Mouse (Mus musculus): ENCODE results near the gene Pigx.
"Not testable (repeated sequence)": the region's sequence is repeated elsewhere in the genome, so short reads cannot be mapped to it uniquely, and the experiment has no call there.

Gene Pigx

GRCm38 (mm10) chr16:32108578-32108977 is 9.0 kb upstream of the Pigx start:
- DNase-seq (ENCODE audit: low read depth): no peak

- DNase-seq (ENCODE audit: low read depth): peak; percentile 81
Observed at GRCm38 (mm10) chr16:32108170-32108569, 8.6 kb upstream of the Pigx start.

GRCm38 (mm10) chr16:32107342-32108045 is 8.0 kb upstream of the Pigx start:
- DNase-seq (ENCODE audit: low read depth): peak; percentile 92

GRCm38 (mm10) chr16:32105698-32106097 is 6.2 kb upstream of the Pigx start:
- DNase-seq (ENCODE audit: low read depth): no peak

- no peak for DNase-seq (ENCODE audit: low read depth)
Observed at GRCm38 (mm10) chr16:32102295-32102694, 2.8 kb upstream of the Pigx start.

- no peak for DNase-seq (ENCODE audit: low read depth)
Observed at GRCm38 (mm10) chr16:32098897-32099637, 473 bp downstream of the Pigx start.

GRCm38 (mm10) chr16:32097757-32098156 is 1.8 kb downstream of the Pigx start:
- DNase-seq (ENCODE audit: low read depth): not testable (repeated sequence)

- DNase-seq (ENCODE audit: low read depth): no peak
Observed at GRCm38 (mm10) chr16:32091466-32091865, 8.1 kb downstream of the Pigx start.

GRCm38 (mm10) chr16:32087629-32088443 is 11.7 kb downstream of the Pigx start:
- DNase-seq (ENCODE audit: low read depth): peak; percentile 86

- DNase-seq (ENCODE audit: low read depth): peak; percentile 85
Observed at GRCm38 (mm10) chr16:32078991-32079511, 20.5 kb downstream of the Pigx start, which contains the start of gene Pak2. Gene Pak2 (minus strand): TSS chr16:32079342.

GRCm38 (mm10) chr16:32078408-32078990 is 21.0 kb downstream of the Pigx start:
- peak; percentile 69 for DNase-seq (ENCODE audit: low read depth)

- DNase-seq (ENCODE audit: low read depth): peak; percentile 45
Observed at GRCm38 (mm10) chr16:32077648-32078407, 21.7 kb downstream of the Pigx start.

GRCm38 (mm10) chr16:32076406-32076805 is 23.1 kb downstream of the Pigx start:
- DNase-seq (ENCODE audit: low read depth): peak; percentile 21

- no peak for DNase-seq (ENCODE audit: low read depth)
Observed at GRCm38 (mm10) chr16:32075762-32076161, 23.8 kb downstream of the Pigx start.

GRCm38 (mm10) chr16:32070070-32070469 is 29.5 kb downstream of the Pigx start:
- DNase-seq (ENCODE audit: low read depth): not testable (repeated sequence)

GRCm38 (mm10) chr16:32068389-32069300 is 30.9 kb downstream of the Pigx start:
- DNase-seq (ENCODE audit: low read depth): peak; percentile 59

GRCm38 (mm10) chr16:32066899-32067298 is 32.6 kb downstream of the Pigx start:
- no peak for DNase-seq (ENCODE audit: low read depth)

- no peak for DNase-seq (ENCODE audit: low read depth)
Observed at GRCm38 (mm10) chr16:32063900-32064299, 35.6 kb downstream of the Pigx start.

- DNase-seq (ENCODE audit: low read depth): no peak
Observed at GRCm38 (mm10) chr16:32062226-32062625, 37.3 kb downstream of the Pigx start.

Data from 416B (cell line).